Mouse (Mus musculus): Measurements from ENCODE around the gene Olfr251.
"Not testable (repeated sequence)": the region's sequence is repeated elsewhere in the genome, so short reads cannot be mapped to it uniquely, and the experiment has no call there.

The Olfr251 gene

DNA sequence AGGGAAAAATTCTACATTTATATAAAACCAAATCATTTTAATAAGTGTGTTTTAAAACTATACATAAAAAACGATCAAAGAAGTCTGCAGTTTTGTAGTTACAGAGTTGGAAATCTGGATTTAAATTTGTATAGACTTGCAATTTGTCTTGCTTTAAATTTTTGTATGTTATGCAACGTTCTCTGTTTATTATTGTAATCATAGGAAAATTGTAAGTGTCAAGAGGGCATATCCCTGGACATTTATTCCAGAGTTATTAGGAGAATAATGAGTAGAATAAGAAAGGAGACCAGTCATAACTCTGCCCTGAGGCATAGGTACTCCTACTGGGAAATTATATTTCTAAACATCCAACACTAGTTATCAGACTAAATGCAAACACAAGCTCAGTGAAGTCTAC, at the start of gene Olfr251:
Gene Olfr251, plus strand, starts transcription at position 301 of the 400 bp plus-strand sequence.
- DNase-seq (ENCODE audit: low spot score in 2 of 2), result no peak

DNA sequence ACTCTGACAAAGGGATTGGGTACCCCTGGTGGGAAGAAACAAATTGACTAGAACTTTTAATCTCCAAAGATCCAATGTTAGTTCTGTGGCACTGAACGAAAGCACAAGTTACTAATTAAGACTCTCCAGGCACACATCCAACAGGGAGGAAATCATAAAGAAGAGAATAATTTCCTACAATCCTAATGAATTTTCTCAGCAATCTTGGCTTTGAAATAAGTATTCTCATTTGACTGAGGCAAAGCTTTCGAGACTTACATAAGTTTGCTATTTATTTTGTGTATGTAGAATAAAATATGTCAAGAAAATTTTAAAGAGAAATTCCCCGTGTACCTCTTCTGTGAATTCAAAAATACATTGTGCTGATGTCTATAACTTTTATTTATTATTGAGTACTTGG, 48.1 kb upstream of the Olfr251 start, which contains the start of gene Olfr25:
Gene Olfr25, plus strand, starts transcription at position 301 of the 400 bp plus-strand sequence.
- no peak for DNase-seq (ENCODE audit: low spot score in 2 of 2)

DNA sequence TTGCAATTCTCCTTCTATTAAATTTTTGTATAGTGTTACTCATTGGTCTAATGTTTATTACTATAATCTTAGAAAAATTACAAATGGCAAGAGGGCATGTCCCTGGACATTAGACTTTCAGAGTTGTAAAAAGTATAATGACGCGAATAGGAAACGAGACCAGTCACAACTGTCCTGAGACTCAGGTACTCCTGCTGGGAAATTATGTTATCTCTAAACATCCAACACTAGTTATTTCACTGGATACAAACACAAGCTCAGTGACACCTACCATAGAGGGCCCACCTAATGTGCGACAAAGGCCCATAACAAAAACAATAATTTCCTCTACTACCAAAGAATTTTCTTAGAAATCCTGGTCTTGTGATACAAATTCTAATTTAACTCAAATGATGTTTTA, 28.8 kb upstream of the Olfr251 start, which contains the start of gene Olfr898:
Gene Olfr898, plus strand, starts transcription at position 301 of the 400 bp plus-strand sequence.
- no peak for DNase-seq (ENCODE audit: low spot score in 2 of 2)

DNA sequence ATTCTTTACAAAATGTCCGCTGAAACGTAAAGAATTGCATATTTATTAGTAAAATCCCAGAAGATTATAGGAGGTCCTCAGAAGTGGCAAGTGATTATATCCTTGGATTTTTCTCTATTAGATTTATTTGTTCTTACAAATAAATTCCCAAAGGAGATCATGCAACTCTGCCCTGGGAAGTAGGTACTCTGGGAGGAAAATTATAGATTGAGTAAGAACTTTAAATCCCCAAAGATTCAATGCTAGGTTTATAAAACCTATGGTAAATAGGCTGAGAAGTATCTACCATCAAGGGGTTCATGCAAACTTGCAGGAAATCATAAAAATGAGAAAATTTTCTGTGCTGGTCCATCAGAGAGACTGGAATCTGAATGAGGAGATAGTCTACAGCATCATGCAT, 10.3 kb upstream of the Olfr251 start, which contains the start of gene Olfr250:
Gene Olfr250, plus strand, starts transcription at position 301 of the 400 bp plus-strand sequence.
- no peak for DNase-seq (ENCODE audit: low spot score in 2 of 2)

DNA sequence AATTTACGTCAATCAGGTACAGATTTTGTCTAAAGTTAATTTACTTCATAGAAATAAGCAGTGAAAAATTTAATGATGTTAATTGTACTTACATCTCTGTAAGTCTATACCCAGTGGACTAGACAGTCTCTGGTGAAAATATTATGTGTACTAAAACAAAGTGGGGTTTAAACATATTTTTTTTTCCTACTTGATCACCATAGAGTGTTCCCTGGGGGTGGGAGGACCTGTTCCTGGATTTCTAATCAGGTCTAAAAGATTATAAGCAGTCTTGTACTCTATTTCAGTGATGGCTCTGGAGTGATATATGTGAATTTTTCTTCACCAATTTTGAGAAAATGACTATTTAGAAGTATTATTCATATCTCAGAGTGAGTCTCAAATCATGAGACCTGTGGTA, 24.5 kb downstream of the Olfr251 start, which contains the start of gene Olfr147:
Gene Olfr147, plus strand, starts transcription at position 301 of the 400 bp plus-strand sequence.
- no peak for DNase-seq (ENCODE audit: low spot score in 2 of 2)

GRCm38 (mm10) chr9:38407502-38407901, 30.6 kb downstream of the Olfr251 start:
- not testable (repeated sequence) for DNase-seq (ENCODE audit: low spot score in 2 of 2)

GRCm38 (mm10) chr9:38413502-38413901, 36.6 kb downstream of the Olfr251 start:
- not testable (repeated sequence) for DNase-seq (ENCODE audit: low spot score in 2 of 2)

GRCm38 (mm10) chr9:38423801-38424200, 46.9 kb downstream of the Olfr251 start:
- DNase-seq (ENCODE audit: low spot score in 2 of 2), result no peak

GRCm38 (mm10) chr9:38427026-38427425, 50.1 kb downstream of the Olfr251 start:
- DNase-seq (ENCODE audit: low spot score in 2 of 2), result no peak

DNA sequence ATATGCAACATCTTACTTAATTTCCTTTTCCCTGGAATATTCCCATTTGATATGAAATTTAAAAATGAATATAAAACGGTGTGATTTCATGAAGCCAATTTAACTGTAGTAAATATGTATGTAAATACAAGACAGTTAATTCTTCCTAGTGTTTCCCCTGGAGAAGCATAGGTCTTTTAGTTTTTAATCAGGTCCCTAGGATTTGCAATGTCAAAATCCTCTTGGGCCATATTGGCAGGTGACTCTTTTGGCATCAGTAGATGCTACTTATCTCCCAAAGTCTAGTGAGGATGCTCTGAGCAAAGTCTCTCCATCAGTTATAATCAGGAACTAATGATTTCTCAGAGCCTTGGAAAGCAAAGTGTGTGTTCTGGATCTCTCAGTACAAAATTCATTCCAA, 52.3 kb downstream of the Olfr251 start, which contains the start of gene Olfr901:
Gene Olfr901, plus strand, starts transcription at position 301 of the 400 bp plus-strand sequence.
- DNase-seq (ENCODE audit: low spot score in 2 of 2), result no peak
